Mouse (Mus musculus) MEL (cell line): ENCODE results near the gene Vps13d. TPM values are rescaled to one million over a fixed set of nuclear protein-coding genes. Genes with fewer than 3 reads are reported as not detected.

Source experiments
- DNase-seq: peaks from one replicate; pipeline ENCODE4 v3.0.0; 2011; ENCODE audit warnings: low read depth, low spot score
- H3K27ac ChIP-seq: 2 replicates; pipeline ENCODE4 v1.5.1; 2012; ENCODE audit warnings: low read depth, mild to moderate bottlenecking, control low read depth, low read length, moderate library complexity; ENCODE audit not compliant: control insufficient read depth
- H3K27me3 ChIP-seq, 2 experiments: fragments of 150-350 bp in 1 of 2; sonication (generic) in 1 of 2; 2 replicates each; pipeline ENCODE4 v1.6.1; 2012; ENCODE audit warnings: low read length in 2 of 2, mild to moderate bottlenecking in 2 of 2, improper control_type of control experiment in 1 of 2, moderate library complexity in 1 of 2; ENCODE audit not compliant: insufficient read depth in 2 of 2, control insufficient read depth in 1 of 2
- H3K36me3 ChIP-seq, 2 experiments: 2 replicates each; pipeline ENCODE4 v1.6.1; 2012 to 2014; ENCODE audit warnings: low read length in 2 of 2, improper control_type of control experiment in 1 of 2, inconsistent platforms in 1 of 2, mild to moderate bottlenecking in 1 of 2; ENCODE audit not compliant: insufficient read depth in 2 of 2, control insufficient read depth in 1 of 2
- H3K4me1 ChIP-seq, 2 experiments: fragments of 150-350 bp in 1 of 2; sonication (generic) in 1 of 2; 2 replicates each; pipeline ENCODE4 v1.6.1; 2012; ENCODE audit warnings: low read length in 2 of 2, improper control_type of control experiment in 1 of 2, mild to moderate bottlenecking in 1 of 2; ENCODE audit not compliant: insufficient read depth in 2 of 2, control insufficient read depth in 1 of 2
- H3K4me3 ChIP-seq, 2 experiments: fragments of 150-350 bp in 1 of 2; sonication (generic) in 1 of 2; 2 replicates each; pipeline ENCODE4 v1.5.1; 2012; ENCODE audit warnings: low read depth in 2 of 2, low read length in 2 of 2, mild to moderate bottlenecking in 2 of 2, moderate library complexity in 2 of 2, control low read depth in 1 of 2, improper control_type of control experiment in 1 of 2; ENCODE audit not compliant: control insufficient read depth in 1 of 2, insufficient read depth in 1 of 2
- H3K79me2 ChIP-seq: 2 replicates; pipeline ENCODE4 v1.6.1; 2012; ENCODE audit warnings: mild to moderate bottlenecking, low read length, moderate library complexity; ENCODE audit not compliant: control insufficient read depth, poor library complexity, insufficient read depth
- H3K9ac ChIP-seq: 2 replicates; pipeline ENCODE4 v1.6.1; 2012; ENCODE audit warnings: low read depth, mild to moderate bottlenecking, control low read depth, low read length, moderate library complexity; ENCODE audit not compliant: control insufficient read depth, poor library complexity, severe bottlenecking
- H3K9me3 ChIP-seq: fragments of 150-350 bp; sonication (generic); replicated peaks from 2 replicates; pipeline ENCODE4 v1.6.1; 2012; ENCODE audit warnings: mild to moderate bottlenecking, low read length, improper control_type of control experiment, moderate library complexity; ENCODE audit not compliant: insufficient read depth
- BHLHE40 ChIP-seq: IDR thresholded peaks from 2 replicates; pipeline ENCODE4 v1.6.1; 2012; ENCODE audit warnings: low read depth, mild to moderate bottlenecking, inconsistent platforms, low read length, improper control_type of control experiment, borderline replicate concordance
- CHD2 ChIP-seq: IDR thresholded peaks from 2 replicates; pipeline ENCODE4 v1.6.1; 2011; ENCODE audit warnings: low read length, improper control_type of control experiment
- ELF1 ChIP-seq: IDR thresholded peaks from 2 replicates; pipeline ENCODE4 v1.6.1; 2014; ENCODE audit warnings: low read depth, mild to moderate bottlenecking, inconsistent platforms, low read length, improper control_type of control experiment, moderate library complexity
- EP300 ChIP-seq, 2 experiments: IDR thresholded peaks; 2 replicates each; pipeline ENCODE4 v1.6.1; 2011; ENCODE audit warnings: improper control_type of control experiment in 2 of 2, low read length in 2 of 2, low read depth in 1 of 2, mild to moderate bottlenecking in 1 of 2
- ETS1 ChIP-seq: IDR thresholded peaks from 2 replicates; pipeline ENCODE4 v1.6.1; 2012; ENCODE audit warnings: low read depth, mild to moderate bottlenecking, inconsistent platforms, low read length, improper control_type of control experiment, moderate library complexity
- GABPA ChIP-seq: IDR thresholded peaks from 2 replicates; pipeline ENCODE4 v1.6.1; 2012; ENCODE audit warnings: low read depth, mild to moderate bottlenecking, inconsistent platforms, low read length, improper control_type of control experiment, moderate library complexity
- GATA1 ChIP-seq: IDR thresholded peaks from 2 replicates; pipeline ENCODE4 v1.6.1; 2011; ENCODE audit warnings: low read depth, low read length, improper control_type of control experiment
- HCFC1 ChIP-seq: IDR thresholded peaks from 2 replicates; pipeline ENCODE4 v1.6.1; 2012; ENCODE audit warnings: low read depth, mild to moderate bottlenecking, inconsistent platforms, low read length, improper control_type of control experiment, moderate library complexity
- MAFK ChIP-seq: IDR thresholded peaks from 2 replicates; pipeline ENCODE4 v1.6.1; 2011; ENCODE audit warnings: low read depth, mild to moderate bottlenecking, low read length, improper control_type of control experiment, borderline replicate concordance
- MAX ChIP-seq: IDR thresholded peaks from 2 replicates; pipeline ENCODE4 v1.6.1; 2011; ENCODE audit warnings: low read length, improper control_type of control experiment
- MAZ ChIP-seq: IDR thresholded peaks from 2 replicates; pipeline ENCODE4 v1.6.1; 2012; ENCODE audit warnings: low read depth, mild to moderate bottlenecking, inconsistent platforms, low read length, improper control_type of control experiment
- MEF2A ChIP-seq: IDR thresholded peaks from 2 replicates; pipeline ENCODE4 v1.6.1; 2014; ENCODE audit warnings: low read depth, mild to moderate bottlenecking, inconsistent platforms, low read length, improper control_type of control experiment; ENCODE audit not compliant: poor library complexity, insufficient replicate concordance, severe bottlenecking; ENCODE audit errors: extremely low read depth
- MYB ChIP-seq: IDR thresholded peaks from 2 replicates; pipeline ENCODE4 v1.6.1; 2011; ENCODE audit warnings: mild to moderate bottlenecking, low read depth, low read length, improper control_type of control experiment
- NELFE ChIP-seq: IDR thresholded peaks from 2 replicates; pipeline ENCODE4 v1.6.1; 2011; ENCODE audit warnings: low read depth, low read length, improper control_type of control experiment
- NRF1 ChIP-seq: IDR thresholded peaks from 2 replicates; pipeline ENCODE4 v1.6.1; 2014; ENCODE audit warnings: low read depth, mild to moderate bottlenecking, inconsistent platforms, low read length, improper control_type of control experiment, moderate library complexity; ENCODE audit not compliant: poor library complexity, insufficient read depth, severe bottlenecking
- POLR2A ChIP-seq, 2 experiments: IDR thresholded peaks; 2 replicates each; pipeline ENCODE4 v1.6.1; 2011 to 2012; ENCODE audit warnings: low read length in 2 of 2, mild to moderate bottlenecking in 2 of 2, control low read depth in 1 of 2, improper control_type of control experiment in 1 of 2, low read depth in 1 of 2, moderate library complexity in 1 of 2; ENCODE audit not compliant: control insufficient read depth in 1 of 2, insufficient read depth in 1 of 2, poor library complexity in 1 of 2
- POLR2AphosphoS5 ChIP-seq: IDR thresholded peaks from 2 replicates; pipeline ENCODE4 v1.6.1; 2012; ENCODE audit warnings: low read depth, borderline replicate concordance, mild to moderate bottlenecking, inconsistent platforms, low read length, moderate library complexity, mixed read lengths
- RAD21 ChIP-seq: IDR thresholded peaks from 2 replicates; pipeline ENCODE4 v1.6.1; 2011; ENCODE audit warnings: mild to moderate bottlenecking, low read depth, low read length, improper control_type of control experiment
- RCOR1 ChIP-seq: IDR thresholded peaks from 2 replicates; pipeline ENCODE4 v1.6.1; 2012; ENCODE audit warnings: low read depth, mild to moderate bottlenecking, inconsistent platforms, low read length, improper control_type of control experiment
- SIN3A ChIP-seq: IDR thresholded peaks from 2 replicates; pipeline ENCODE4 v1.6.1; 2012; ENCODE audit warnings: low read length, improper control_type of control experiment, inconsistent platforms
- TAL1 ChIP-seq: IDR thresholded peaks from 2 replicates; pipeline ENCODE4 v1.6.1; 2012; ENCODE audit warnings: mild to moderate bottlenecking, inconsistent platforms, low read length, moderate library complexity, mixed read lengths
- TBP ChIP-seq: IDR thresholded peaks from 2 replicates; pipeline ENCODE4 v1.8.0; 2011; ENCODE audit warnings: low read depth, low read length, improper control_type of control experiment
- TCF12 ChIP-seq: IDR thresholded peaks from 2 replicates; pipeline ENCODE4 v1.6.1; 2014; ENCODE audit warnings: low read depth, mild to moderate bottlenecking, inconsistent platforms, low read length, improper control_type of control experiment, moderate library complexity
- UBTF ChIP-seq: IDR thresholded peaks from 2 replicates; pipeline ENCODE4 v1.6.1; 2012; ENCODE audit warnings: low read depth, mild to moderate bottlenecking, inconsistent platforms, low read length, improper control_type of control experiment, moderate library complexity, borderline replicate concordance; ENCODE audit not compliant: insufficient read depth
- ZKSCAN1 ChIP-seq: IDR thresholded peaks from 2 replicates; pipeline ENCODE4 v1.6.1; 2012; ENCODE audit warnings: low read depth, mild to moderate bottlenecking, inconsistent platforms, low read length, improper control_type of control experiment, moderate library complexity
- ZMIZ1 ChIP-seq: IDR thresholded peaks from 2 replicates; pipeline ENCODE4 v1.6.1; 2012; ENCODE audit warnings: low read depth, mild to moderate bottlenecking, inconsistent platforms, low read length, improper control_type of control experiment, moderate library complexity
- ZNF384 ChIP-seq: IDR thresholded peaks from 2 replicates; pipeline ENCODE4 v1.6.1; 2012; ENCODE audit warnings: low read depth, mild to moderate bottlenecking, inconsistent platforms, low read length, improper control_type of control experiment
- polyA plus RNA-seq, 2 experiments: library from polyadenylated mRNA; stranded (reverse) in 1 of 2; unstranded in 1 of 2; fragments of >175 nt in 1 of 2; fragments of >200 nt in 1 of 2; gene quantifications; 2 replicates each; pipeline versions ENCODE4 v1.2.1 to v1.2.4; 2012; ENCODE audit warnings: low replicate concordance in 2 of 2, low read depth in 1 of 2; ENCODE audit not compliant: insufficient read length in 2 of 2, insufficient read depth in 1 of 2, missing spikeins in 1 of 2
- total RNA-seq: library from RNA; depleted of rRNA; stranded (reverse); fragments of 300-350 nt; gene quantifications from 2 replicates; pipeline ENCODE4 v1.2.3, GENCODE M21; 2012

Gene Vps13d
- total and polyA plus RNA-seq, 3 experiments = 8.9 to 14.5 (median 13.2) TPM

DNA sequence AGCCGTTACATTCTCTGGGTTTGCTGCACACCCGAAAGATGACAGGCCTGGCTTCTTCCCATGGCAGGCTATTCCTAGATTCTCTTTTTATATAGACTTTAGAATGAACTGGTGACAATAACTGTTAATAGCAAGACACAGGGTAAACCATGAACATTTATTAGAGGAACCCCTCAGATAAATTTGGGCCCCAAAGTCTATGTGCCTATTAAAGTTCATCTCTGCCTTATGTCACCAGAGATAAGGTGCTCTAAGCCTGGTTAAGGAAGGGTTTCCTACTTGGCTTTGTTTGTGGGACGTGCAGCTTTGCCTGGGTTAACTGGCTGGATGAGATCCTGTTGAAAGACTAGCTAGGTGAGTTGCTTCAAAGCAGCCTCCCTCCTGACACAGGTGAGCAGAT, 159.4 kb downstream of the Vps13d start:
- Histone ChIP-seq H3K4me3 (no peak overlapping the region), H3K79me2 (no peaks in the 10 kb centered on the region), H3K36me3 (peaks cover 3 to 26% of the 10 kb centered on the region in 2 experiments), H3K9me3 (no peaks in the 10 kb centered on the region), H3K9ac (no peak overlapping the region), H3K4me1 (peaks cover 15 to 33% of the 10 kb centered on the region in 2 experiments), H3K27ac (peak overlapping the region; percentile 54), H3K27me3 (no peaks in the 10 kb centered on the region)
- TF ChIP-seq ZMIZ1 (0 out of 2 replicates have a peak, but pooled peaks have one; percentile 19), GATA1 (peak; percentile 75), POLR2AphosphoS5 (no peak), UBTF (no peak), RAD21 (no peak), NELFE (no peak), EP300 (IDR thresholded peaks at IDR 0.05; ENCODE audit: low read depth in 1 of 2, low read length in 2 of 2) (peak; percentile 59 to 75), MAFK (no peak), TCF12 (peak; percentile 78), GABPA (no peak), RCOR1 (peak; percentile 43; the same call in 1 of the 2 replicates), ETS1 (0 out of 2 replicates have a peak, but pooled peaks have one; percentile 64), CHD2 (no peak), MEF2A (no peak), TBP (no peak), TAL1 (peak; percentile 39; the same call in 1 of the 2 replicates), SIN3A (no peak; the same call in 1 of the 2 replicates), HCFC1 (no peak)
- DNase-seq = peak; percentile 64

DNA sequence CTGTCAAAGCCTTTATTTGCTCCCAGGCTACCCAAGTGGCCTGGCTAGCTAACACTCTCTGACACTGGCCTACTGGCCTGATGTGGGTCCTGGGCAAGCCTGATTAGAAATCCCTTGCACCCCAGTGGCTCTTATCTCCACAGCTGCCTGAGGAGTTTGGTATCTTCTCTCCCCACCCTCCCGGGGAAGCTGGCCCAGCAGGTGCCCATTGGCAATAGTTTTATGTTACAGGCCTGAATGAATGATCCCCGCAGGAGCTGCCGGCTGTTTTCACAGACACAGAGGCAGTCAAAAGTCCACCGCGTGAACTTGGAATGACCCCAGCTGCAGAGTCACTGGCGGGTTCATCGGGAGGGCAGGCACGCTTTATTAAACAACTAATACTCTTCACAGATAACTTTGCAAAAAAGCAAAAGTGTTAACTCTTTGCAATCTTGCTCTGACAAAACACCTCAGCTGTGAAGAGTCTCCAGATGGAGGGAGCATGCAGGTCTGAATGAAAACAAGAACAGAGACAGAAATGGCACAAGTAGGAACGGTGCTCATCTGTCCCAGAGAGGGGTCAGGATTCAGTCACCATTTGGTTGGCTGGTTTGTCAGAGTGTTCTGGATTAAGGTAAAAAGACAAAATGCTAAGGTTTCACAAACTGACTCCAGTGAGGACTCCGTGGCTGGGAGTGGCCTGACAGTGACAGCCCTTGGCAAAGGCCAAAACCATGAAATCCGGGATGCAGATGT, 160.1 kb downstream of the Vps13d start:
- TF ChIP-seq RCOR1 (peak; percentile 70; the same call in 1 of the 2 replicates), TAL1 (peak; percentile 89), ETS1 (peak; percentile 87), POLR2A (IDR thresholded peaks at IDR 0.05; ENCODE audit: control insufficient read depth in 1 of 2, insufficient read depth in 1 of 2, low read depth in 1 of 2, low read length in 2 of 2, poor library complexity in 1 of 2) (no peak), MYB (peak; percentile 15; the same call in 1 of the 2 replicates), ZKSCAN1 (no peak), GATA1 (peak; percentile 89), MAZ (peak; percentile 79), NRF1 (no peak), SIN3A (0 out of 2 replicates have a peak, but pooled peaks have one; percentile 38), NELFE (no peak), EP300 (IDR thresholded peaks at IDR 0.05; ENCODE audit: low read depth in 1 of 2, low read length in 2 of 2) (peak; percentile 85 to 92), ZNF384 (no peak), ELF1 (no peak), MAX (no peak), TCF12 (peak; percentile 98), TBP (no peak), BHLHE40 (peak; percentile 5; the same call in 1 of the 2 replicates)
- H3K4me1 ChIP-seq = peaks cover 15 to 33% of the 10 kb centered on the region in 2 experiments
- peak overlapping the region in 1 of 2 experiments; percentile 13; a peak in 1 of 4 replicates for H3K4me3 ChIP-seq
- H3K27ac ChIP-seq = peak overlapping the region; percentile 54
- H3K79me2 ChIP-seq = no peaks in the 10 kb centered on the region
- H3K36me3 ChIP-seq = peaks cover 1 to 26% of the 10 kb centered on the region in 2 experiments
- no peaks in the 10 kb centered on the region for H3K9me3 ChIP-seq
- no peak overlapping the region for H3K9ac ChIP-seq
- DNase-seq = peak; percentile 66
- no peaks in the 10 kb centered on the region for H3K27me3 ChIP-seq
